In genomic region chr13:97548527-97548977, GRCm38 (mm10) we compare ENCODE assay signal across 9 mouse cellular contexts.
A peak's percentile ranks its signal among the peaks of the same experiment; 100 is the strongest.
DNase-seq lines count a peak whose midpoint lies in the region; ATAC-seq lines count a peak whose summit lies in the region.
"Had no signal": no experiment of that assay in that cellular context is flagged by ENCODE, and none has a peak within 500 bp of the region (broad histone marks: within the 10 kb centered on the region; RNA-seq: fewer than 3 reads in every experiment).

No protein-coding gene starts in this region.

- H3K36me3 ChIP-seq in heart, embryonic 11.5 days (ENCODE audit: control insufficient read depth, insufficient read depth, low read length) = no peaks in the 10 kb centered on the region
- no peaks in the 10 kb centered on the region for H3K36me3 ChIP-seq in kidney, embryonic 15.5 days
- H3K36me3 ChIP-seq in stomach, embryonic 16.5 days (ENCODE audit: control insufficient read depth, insufficient read depth, low read length) = no peaks in the 10 kb centered on the region

- peak; percentile 30 to 33 for DNase-seq in cerebellum, postnatal 10 days
- no peak for DNase-seq in cerebellum, postnatal 14 days
- peak; percentile 92 for DNase-seq in lung, postnatal 10 days
- DNase-seq in MN1 (ENCODE audit: low spot score) = no peak

- ATAC-seq in common myeloid progenitor, adult 5-6 weeks (replicated peaks; ENCODE audit: low read depth, poor library complexity, severe bottlenecking) = peak; percentile 37; the same call in 1 of the 2 replicates
- no peak for ATAC-seq in heart, embryonic 11.5 days (replicated peaks; ENCODE audit: insufficient number of reproducible peaks, low FRiP score, low TSS enrichment)
- ATAC-seq in kidney, embryonic 15.5 days (replicated peaks; ENCODE audit: low FRiP score) = peak; percentile 43; the same call in 1 of the 2 replicates
- ATAC-seq in stomach, embryonic 16.5 days (ENCODE audit: insufficient read depth, low FRiP score) = peak; percentile 63

- H3K4me2 ChIP-seq in heart, embryonic 11.5 days = no peak overlapping the region; the same call in 1 of the 2 replicates
- H3K4me2 ChIP-seq in kidney, embryonic 15.5 days = no peak overlapping the region
- peak overlapping the region; percentile 25; the same call in 1 of the 2 replicates for H3K4me2 ChIP-seq in stomach, embryonic 16.5 days (ENCODE audit: low read depth, low read length)

- H3K4me1 ChIP-seq in heart, embryonic 11.5 days (ENCODE audit: control insufficient read depth, insufficient read depth, low read length) = peaks cover 15% of the 10 kb centered on the region
- peaks cover 34% of the 10 kb centered on the region for H3K4me1 ChIP-seq in kidney, embryonic 15.5 days
- peaks cover 23% of the 10 kb centered on the region for H3K4me1 ChIP-seq in stomach, embryonic 16.5 days (ENCODE audit: control insufficient read depth, insufficient read depth, low read length)

- no peak overlapping the region for H3K9ac ChIP-seq in heart, embryonic 11.5 days (ENCODE audit: low read depth, low read length)
- no peak overlapping the region for H3K9ac ChIP-seq in kidney, embryonic 15.5 days
- H3K9ac ChIP-seq in stomach, embryonic 16.5 days (ENCODE audit: low read length) = peak overlapping the region; percentile 37; the same call in 1 of the 2 replicates

- H3K27me3 ChIP-seq in heart, embryonic 11.5 days (ENCODE audit: control insufficient read depth, insufficient read depth, low read length) = no peaks in the 10 kb centered on the region
- no peaks in the 10 kb centered on the region for H3K27me3 ChIP-seq in kidney, embryonic 15.5 days
- H3K27me3 ChIP-seq in stomach, embryonic 16.5 days (ENCODE audit: control insufficient read depth, insufficient read depth, low read length) = no peaks in the 10 kb centered on the region

- H3K9me3 ChIP-seq in heart, embryonic 11.5 days (replicated peaks; ENCODE audit: control insufficient read depth, low read length) = 0 out of 2 replicates have a peak, but pooled peaks cover 2% of the 10 kb centered on the region
- H3K9me3 ChIP-seq in kidney, embryonic 15.5 days (replicated peaks) = no peaks in the 10 kb centered on the region
- no peaks in the 10 kb centered on the region for H3K9me3 ChIP-seq in stomach, embryonic 16.5 days (replicated peaks; ENCODE audit: control insufficient read depth, low read length)

- H3K4me3 ChIP-seq in heart, embryonic 11.5 days (ENCODE audit: low read depth, low read length) = no peak overlapping the region
- H3K4me3 ChIP-seq in kidney, embryonic 15.5 days (replicated peaks) = no peak overlapping the region
- no peak overlapping the region for H3K4me3 ChIP-seq in stomach, embryonic 16.5 days (replicated peaks; ENCODE audit: low read length)
- H3K4me3 ChIP-seq: erythroblast, embryonic 14.5 days had no signal

- peak overlapping the region; percentile 54 for H3K27ac ChIP-seq in heart, embryonic 11.5 days (ENCODE audit: low read depth, low read length)
- peak overlapping the region; percentile 90 for H3K27ac ChIP-seq in kidney, embryonic 15.5 days
- H3K27ac ChIP-seq in stomach, embryonic 16.5 days (ENCODE audit: low read length) = peak overlapping the region; percentile 88

- 16% methylated on average over 9 of the region's 9 CpGs for WGBS in heart, embryonic 11.5 days (ENCODE audit: insufficient replicate concordance)
- WGBS in kidney, embryonic 15.5 days = 21% methylated on average over 9 of the region's 9 CpGs
- whole genome bisulfite sequencing in stomach, embryonic 16.5 days = 2% methylated on average over 9 of the region's 9 CpGs

Comparison
In these comparisons a context has a peak if more than half of its experiments do, and no peak if none do; other contexts are left out.
1. DNase-seq: peak in cerebellum, postnatal 10 days (2 of 2) and lung, postnatal 10 days (single experiment); none in cerebellum, postnatal 14 days (0 of 2) and MN1 (single experiment).
2. Peak in every context shown above with its lines, with median percentiles within 50 percentile points of each other: H3K27ac ChIP-seq.